Mouse (Mus musculus) heart, adult 2 months (tissue): Measurements from ENCODE around the gene Fbh1.

ENCODE experiments used
- CTCF ChIP-seq: fragments of 200-600 bp; IDR thresholded peaks from 2 replicates; pipeline ENCODE4 v1.8.1; 2022; ENCODE audit warnings: antibody characterized with exemption, mild to moderate bottlenecking, moderate library complexity
- EP300 ChIP-seq: fragments of 200-500 bp; IDR thresholded peaks from 2 replicates; pipeline ENCODE4 v1.6.1; 2011; ENCODE audit warnings: low read depth, low read length, control low read depth; ENCODE audit not compliant: insufficient read depth

- TF ChIP-seq CTCF (no peak), EP300 (no peak)
These were observed 83.3 kb downstream of the Fbh1 start for GRCm38 (mm10) chr2:11694104-11694503.
